Mouse (Mus musculus) stomach, postnatal 0 days (tissue): ENCODE data around the gene Negr1.

Experiments used
- CTCF ChIP-seq: IDR thresholded peaks from 2 replicates; pipeline ENCODE4 v1.5.1; 2016; ENCODE audit warnings: antibody characterized with exemption, low read depth, mild to moderate bottlenecking, moderate library complexity
- EP300 ChIP-seq: optimal IDR thresholded peaks from 2 replicates; pipeline ENCODE3; 2016; ENCODE audit warnings: antibody characterized with exemption

DNA sequence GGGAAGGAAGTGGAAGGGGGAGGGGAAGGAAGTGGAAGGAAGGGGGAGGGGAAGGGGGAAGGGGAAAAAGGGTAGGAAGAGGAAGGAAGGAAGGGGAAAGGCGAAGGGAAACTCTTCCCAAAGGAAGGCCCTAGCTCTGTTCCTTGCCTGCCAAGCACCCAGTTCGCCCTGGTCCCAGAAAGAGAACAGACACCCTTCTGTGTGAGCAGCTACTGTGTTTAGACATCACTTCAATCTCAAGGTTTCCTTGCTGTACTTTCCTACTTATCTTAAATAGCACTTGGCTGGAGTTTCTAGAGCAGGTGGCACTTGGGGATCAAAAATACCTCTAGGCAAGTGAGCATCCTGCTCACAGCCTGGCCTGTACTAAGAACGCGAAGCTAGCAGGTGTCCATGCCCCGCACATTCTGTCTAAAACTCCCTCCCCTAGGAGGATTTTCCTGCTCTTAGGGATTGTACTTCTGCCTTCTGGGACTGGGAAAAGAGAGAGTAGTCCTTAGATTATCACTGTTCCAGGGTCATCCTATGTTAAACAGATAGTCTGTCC is 128.5 kb downstream of the Negr1 start:
- TF ChIP-seq CTCF (no peak), EP300 (no peak)
